Mouse (Mus musculus) gastrocnemius, postnatal 36 days (tissue): ENCODE results near the gene Medag. TPM values are rescaled to one million over a fixed set of nuclear protein-coding genes. Genes with fewer than 3 reads are reported as not detected.

Experiments used
- DNase-seq, 2 experiments: peaks; one replicate each; pipeline ENCODE4 v3.0.0; 2022
- intact Hi-C: fragments of 180-260 bp; cut with DNase I; formaldehyde crosslinking; loops from one replicate; pipeline ENCODE4 v1.15.1; 2025
- long read RNA-seq, 2 experiments: library from polyadenylated mRNA; stranded (forward); transcript quantifications; one replicate each; pipeline ENCODE4 v2.0.0; 2021
- total RNA-seq, 2 experiments: library from RNA; stranded (reverse); gene quantifications; 2 replicates each; pipeline ENCODE4 v1.2.3; 2021

Medag gene
- 10 to 100 TPM; 14.9 to 15.1 TPM for total RNA-seq
- long read RNA-seq, experiment 1, transcript Medag-201 (5 exons, 2,953 nt), result major isoform, 5 of 11 reads
- long read RNA-seq, experiment 1, partial matches to known transcripts, result 0 of 11 reads
- long read RNA-seq, experiment 1, other reads (novel, unspliced or antisense), result 6 of 11 reads
- long read RNA-seq, experiment 2, partial matches to known transcripts, result 0 of 5 reads
- long read RNA-seq, experiment 2, other reads (novel, unspliced or antisense), result 2 of 5 reads

DNA sequence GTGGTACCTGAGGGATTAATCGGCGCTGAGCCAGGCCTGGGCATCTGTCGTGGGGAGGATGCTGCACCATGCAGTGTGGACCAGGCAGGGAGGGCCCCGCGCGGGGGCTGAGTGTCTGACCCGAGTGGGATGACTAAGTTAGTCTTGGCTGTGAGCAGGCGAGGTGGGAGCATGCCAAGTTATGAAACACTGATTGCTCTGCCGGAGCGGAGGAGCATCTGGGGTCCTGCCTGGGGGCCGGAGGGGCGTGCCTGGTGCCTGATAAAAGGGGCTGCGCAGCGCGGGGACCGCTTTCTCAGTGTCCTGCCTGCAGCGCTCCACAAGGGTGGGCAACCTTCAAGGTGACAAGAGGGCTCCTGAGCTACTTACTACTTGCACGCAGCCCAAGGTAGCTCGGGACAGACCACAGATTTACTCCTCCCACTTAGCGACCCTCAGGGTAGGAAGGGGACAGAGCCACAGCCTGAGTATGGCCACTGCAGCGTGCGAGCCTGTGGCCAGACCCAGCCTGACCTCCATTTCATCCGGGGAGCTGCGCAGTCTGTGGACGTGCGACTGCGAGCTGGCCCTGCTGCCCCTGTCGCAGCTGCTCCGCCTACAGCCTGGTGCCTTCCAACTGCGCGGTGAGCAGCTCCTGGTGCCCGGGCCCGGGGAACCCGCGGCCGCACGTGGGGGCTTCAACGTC, at the start of gene Medag:
TSS of gene Medag (plus strand) at position 241 of the 685 bp plus-strand sequence.
- DNase-seq, result peak; percentile 84 to 88
- intact Hi-C loops, result no loop called here

- intact Hi-C loops, result no loop called here
- DNase-seq, result no peak
Measured at GRCm38 (mm10) chr5:149362626-149363025, 48.9 kb upstream of the Medag start.

- no peak for DNase-seq
- intact Hi-C loops, result no loop called here
Measured at GRCm38 (mm10) chr5:149363903-149364755, 47.4 kb upstream of the Medag start.

DNA sequence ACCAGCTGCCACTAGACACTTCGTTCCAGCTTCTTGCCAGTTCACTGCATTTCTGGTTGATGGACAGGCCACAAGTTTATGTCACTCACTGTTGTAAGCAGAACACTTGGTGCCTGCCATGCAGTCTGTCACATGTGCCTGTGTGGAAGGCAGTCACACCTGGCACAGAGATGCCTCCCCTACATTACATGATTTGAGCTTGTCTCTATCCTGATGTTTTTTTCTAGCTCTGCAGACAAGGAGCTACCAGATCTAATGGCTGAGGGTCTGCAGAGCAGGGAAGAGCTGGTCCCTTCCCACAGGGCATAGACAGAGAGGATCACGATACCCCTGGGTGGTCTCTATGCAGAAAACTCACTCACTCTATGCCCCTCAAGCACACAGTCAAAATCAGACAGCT, 44.5 kb upstream of the Medag start:
- DNase-seq, result no peak
- intact Hi-C loops, result no loop called here

- intact Hi-C loops, result no loop called here
- DNase-seq, result peak in 1 of 2 experiments; percentile 13
Measured at GRCm38 (mm10) chr5:149367544-149368466, 43.7 kb upstream of the Medag start.

GRCm38 (mm10) chr5:149368575-149369312, 42.8 kb upstream of the Medag start:
- DNase-seq, result no peak
- intact Hi-C loops, result no loop called here

DNA sequence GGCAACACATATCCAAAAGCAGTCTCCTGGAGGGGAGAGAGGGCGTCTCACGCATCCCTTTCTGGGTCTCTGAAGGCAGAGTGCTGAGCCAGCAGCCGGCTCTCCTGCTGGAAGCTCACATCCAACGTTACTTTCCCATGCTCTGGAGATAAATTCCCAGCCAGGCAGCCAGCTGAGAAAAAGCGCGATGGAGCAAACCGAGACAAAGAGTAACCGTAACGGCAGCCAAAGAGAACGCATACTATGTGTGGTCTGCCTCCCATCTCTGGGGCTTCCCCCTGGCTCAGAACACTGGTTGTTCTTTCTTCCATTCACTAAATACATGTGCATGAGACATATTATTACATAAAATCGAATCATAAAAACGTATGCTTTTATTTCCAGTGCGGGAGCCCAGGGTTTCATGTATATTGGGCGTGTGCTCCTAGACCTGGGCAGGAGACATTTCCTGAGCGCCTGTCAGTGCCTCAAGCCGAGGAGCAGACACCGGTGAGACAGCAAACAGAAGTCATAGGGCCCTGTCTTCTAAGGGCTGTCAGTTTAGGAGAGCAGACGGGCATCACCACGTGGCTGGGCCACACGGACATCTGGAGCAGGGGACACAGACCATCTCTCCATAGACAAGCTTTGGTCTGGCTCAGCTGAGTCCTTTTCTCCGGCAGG, 42.0 kb upstream of the Medag start:
- intact Hi-C loops, result loop anchor here (10.0 kb wide), 1 partner anchor 555 kb away; no protein-coding TSS in a partner anchor

GRCm38 (mm10) chr5:149372018-149372417, 39.5 kb upstream of the Medag start:
- intact Hi-C loops, result loop anchor here (10.0 kb wide), 1 partner anchor 557 kb away; no protein-coding TSS in a partner anchor
- DNase-seq, result no peak

More for the DNA sequence above, 42.0 kb upstream of the Medag start:
- no peak for DNase-seq

DNA sequence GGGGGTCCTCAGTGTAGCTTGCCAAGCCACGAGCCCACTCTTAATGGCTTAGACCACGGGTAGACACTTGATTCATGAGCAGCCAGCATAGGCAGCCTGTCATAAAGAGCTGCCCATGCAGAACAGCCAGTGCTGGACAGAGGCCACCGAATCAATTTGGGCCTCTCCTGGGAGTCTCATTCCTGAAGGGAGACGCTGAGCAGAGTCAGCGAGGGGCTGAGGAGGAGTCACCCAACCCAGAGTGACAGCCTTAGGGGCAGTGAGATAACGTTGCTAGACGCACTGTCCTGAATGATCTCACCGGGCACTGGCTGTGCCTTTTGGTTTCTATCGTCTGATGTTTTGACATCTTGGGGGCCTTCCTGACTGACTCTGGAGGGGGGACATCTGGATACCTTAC, 38.3 kb upstream of the Medag start:
- intact Hi-C loops, result loop anchor here (10.0 kb wide), 1 partner anchor 558 kb away; no protein-coding TSS in a partner anchor
- no peak for DNase-seq

DNA sequence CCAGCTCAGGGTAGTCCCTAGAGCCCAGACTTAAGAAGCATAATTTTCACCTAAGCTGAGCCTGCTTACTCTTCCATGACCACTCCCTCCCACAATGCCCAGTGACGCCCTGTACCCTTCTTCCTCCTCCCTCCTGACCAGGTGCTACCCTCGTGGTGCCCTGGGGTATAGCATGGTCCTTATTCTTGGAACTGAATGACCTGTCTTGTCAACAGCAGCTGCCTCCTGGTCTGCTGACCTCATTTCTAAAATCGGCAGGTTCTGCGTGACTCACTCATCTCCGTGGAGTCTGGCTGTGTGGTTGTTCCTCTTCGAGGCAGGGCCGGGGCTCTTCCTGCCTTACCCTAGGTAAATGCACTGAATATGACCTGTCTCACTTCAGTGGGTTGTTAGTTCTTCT, 37.5 kb upstream of the Medag start:
- no peak for DNase-seq
- intact Hi-C loops, result loop anchor here (10.0 kb wide), 1 partner anchor 559 kb away; no protein-coding TSS in a partner anchor

DNA sequence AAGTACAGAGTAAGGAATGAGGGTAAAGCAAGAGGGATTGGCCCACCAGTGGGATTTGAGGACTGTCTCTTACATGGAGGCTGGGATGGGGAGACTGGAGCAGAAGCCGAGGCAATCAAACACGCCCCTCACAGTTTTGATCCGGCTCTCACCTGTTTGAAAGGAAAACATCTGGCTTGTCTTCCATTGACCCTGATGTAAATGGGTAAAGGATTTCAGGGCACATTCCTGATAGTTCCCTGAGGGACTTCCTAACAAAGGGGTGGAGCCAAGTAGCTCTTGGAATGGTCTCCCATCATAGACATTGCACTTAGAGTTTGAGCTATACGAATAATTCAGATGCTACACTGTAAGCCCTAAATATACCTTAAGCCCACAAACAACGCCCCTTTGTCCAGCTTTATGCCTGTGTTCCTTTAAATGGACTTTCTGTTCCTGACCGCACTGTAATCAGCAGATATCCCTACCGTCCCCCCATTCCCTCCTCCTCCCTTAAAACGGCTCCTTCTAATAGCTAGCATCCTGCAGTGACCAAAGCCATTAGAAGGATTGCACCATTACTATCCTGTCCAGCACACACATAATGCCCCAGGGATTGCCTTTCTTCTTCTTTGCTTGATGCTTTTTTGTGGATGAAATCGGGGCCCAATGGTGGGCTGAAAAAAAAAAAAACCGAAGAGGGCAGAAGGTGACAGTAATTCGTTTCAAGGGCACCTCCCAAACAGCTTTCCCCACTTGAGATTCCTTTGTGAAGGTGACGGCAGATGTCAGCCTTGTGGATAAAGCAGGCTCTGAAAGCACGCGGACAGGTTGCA, 36.3 kb upstream of the Medag start:
- intact Hi-C loops, result loop anchor here (10.0 kb wide), 1 partner anchor 560 kb away; no protein-coding TSS in a partner anchor
- no peak for DNase-seq

DNA sequence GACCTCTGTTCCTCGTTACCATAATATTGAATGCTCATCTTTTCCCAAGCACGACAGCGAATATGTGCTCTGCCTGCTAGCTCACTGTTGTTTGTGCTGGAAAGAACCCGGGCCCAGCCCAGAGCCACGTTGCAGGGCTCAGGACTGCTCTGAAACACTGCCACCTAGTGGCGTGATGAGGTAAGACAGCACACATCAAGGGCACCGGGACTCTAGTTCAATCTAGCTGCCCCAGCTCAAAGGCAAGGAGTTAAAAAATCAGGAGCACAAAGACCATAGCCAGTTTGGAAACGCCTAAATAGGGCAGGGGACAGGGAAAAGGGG, 35.7 kb upstream of the Medag start:
- intact Hi-C loops, result loop anchor here (10.0 kb wide), 1 partner anchor 561 kb away; no protein-coding TSS in a partner anchor
- peak; percentile 87 for DNase-seq

DNA sequence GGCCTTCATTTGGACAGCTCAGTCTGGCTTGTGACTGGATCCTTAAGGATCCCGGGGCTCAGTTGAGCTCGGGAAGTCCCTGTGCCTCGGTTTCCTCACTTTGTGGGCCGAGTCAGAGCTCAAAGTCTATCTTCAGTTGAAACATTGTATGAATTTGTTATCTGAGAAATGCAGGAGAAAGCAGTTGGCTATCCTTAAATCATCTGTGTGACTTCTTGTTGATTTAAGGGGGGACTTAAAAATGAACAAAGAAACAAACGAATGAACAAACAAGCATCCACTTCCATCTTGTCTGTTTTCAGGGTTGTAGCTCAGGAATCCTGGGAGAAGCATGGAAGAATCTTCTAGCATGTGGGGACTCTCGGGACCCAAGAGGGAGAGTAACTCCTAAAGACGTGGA, 35.2 kb upstream of the Medag start:
- no peak for DNase-seq
- intact Hi-C loops, result loop anchor here (10.0 kb wide), 1 partner anchor 562 kb away; no protein-coding TSS in a partner anchor

DNA sequence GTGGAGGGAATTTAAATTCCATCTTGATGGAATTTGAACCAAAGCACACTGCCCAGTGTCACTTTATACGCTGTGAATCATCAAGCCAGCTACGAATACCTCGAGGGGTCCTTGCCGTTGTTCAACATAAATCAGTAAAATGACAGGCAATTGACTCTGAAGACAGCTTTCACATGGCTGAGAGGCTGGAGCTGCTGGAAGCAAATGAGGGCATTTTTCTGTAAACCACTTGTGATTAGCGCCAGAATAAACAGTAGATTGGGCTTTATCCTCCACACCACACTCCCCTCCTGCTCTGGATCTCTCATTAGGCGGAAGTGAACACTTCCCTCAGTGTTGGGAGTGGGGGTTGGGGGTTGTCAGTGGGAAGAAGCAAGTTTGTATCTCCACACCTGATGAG, 34.3 kb upstream of the Medag start:
- no peak for DNase-seq
- intact Hi-C loops, result loop anchor here (10.0 kb wide), 1 partner anchor 562 kb away; no protein-coding TSS in a partner anchor

- no peak for DNase-seq
- intact Hi-C loops, result loop anchor here (10.0 kb wide), 1 partner anchor 564 kb away; no protein-coding TSS in a partner anchor
Measured at GRCm38 (mm10) chr5:149378566-149378965, 33.0 kb upstream of the Medag start.

- peak in 1 of 2 experiments; percentile 27 for DNase-seq
- intact Hi-C loops, result loop anchor here (10.0 kb wide), 1 partner anchor 564 kb away; no protein-coding TSS in a partner anchor
Measured at GRCm38 (mm10) chr5:149379131-149379784, 32.3 kb upstream of the Medag start.

DNA sequence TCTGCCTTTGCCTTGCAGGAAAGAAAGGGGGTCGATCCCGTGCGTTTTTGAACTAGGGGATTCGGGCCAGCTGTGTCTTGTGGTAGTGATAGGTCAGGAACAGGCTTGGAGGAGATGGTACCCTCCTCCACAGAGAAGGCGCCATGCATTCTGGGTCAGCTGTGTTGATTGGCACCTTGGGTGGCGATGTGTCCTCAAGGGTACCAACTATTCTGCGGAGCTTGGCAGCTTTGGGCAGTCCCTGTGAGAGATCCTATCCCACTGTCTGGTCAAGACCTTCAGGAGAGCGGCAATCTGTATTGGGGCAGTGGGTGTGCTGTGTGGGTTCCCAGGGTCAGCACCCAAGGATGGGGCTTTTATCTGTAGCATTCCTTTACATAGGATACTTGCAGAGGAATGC, 31.7 kb upstream of the Medag start:
- intact Hi-C loops, result loop anchor here (10.0 kb wide), 1 partner anchor 565 kb away; no protein-coding TSS in a partner anchor
- no peak for DNase-seq
